Mouse (Mus musculus): Measurements from ENCODE around the gene Glt6d1. TPM values are rescaled to one million over a fixed set of nuclear protein-coding genes. Genes with fewer than 3 reads are reported as not detected.
"Not testable (repeated sequence)": the region's sequence is repeated elsewhere in the genome, so short reads cannot be mapped to it uniquely, and the experiment has no call there.

Glt6d1 gene
- not detected in 2 replicates for polyA plus RNA-seq (2016; fragmentation: Nextera tagmentation; extraction: Ambion mirVana)

GRCm38 (mm10) chr2:25815748-25816147, at the start of gene Glt6d1:
Glt6d1 (minus strand) TSS chr2:25815848.
- not testable (repeated sequence) for H3K9me3 ChIP-seq; H3K36me3 ChIP-seq (replicated peaks); H3K4me3 ChIP-seq; H3K27me3 ChIP-seq (ENCODE audit: poor library complexity, severe bottlenecking); H3K4me1 ChIP-seq; H3K27ac ChIP-seq; DNase-seq (ENCODE audit: extremely low spot score, low spot score)
- WGBS, result 80% methylated on average over 1 of the region's 1 CpGs

GRCm38 (mm10) chr2:25865412-25865811, 49.8 kb upstream of the Glt6d1 start:
- Histone ChIP-seq H3K27ac (no peak overlapping the region), H3K4me3 (no peak overlapping the region), H3K27me3 (ENCODE audit: poor library complexity, severe bottlenecking) (peaks cover 53% of the 10 kb centered on the region), H3K4me1 (peaks cover 18% of the 10 kb centered on the region), H3K36me3 (replicated peaks) (no peaks in the 10 kb centered on the region), H3K9me3 (no peaks in the 10 kb centered on the region)
- no peak for DNase-seq (ENCODE audit: extremely low spot score, low spot score)
- WGBS, result 24% methylated on average over 4 of the region's 4 CpGs

- 6% methylated on average over 18 of the region's 18 CpGs for WGBS
- Histone ChIP-seq H3K4me1 (peaks cover 18% of the 10 kb centered on the region), H3K27ac (no peak overlapping the region), H3K36me3 (replicated peaks) (no peaks in the 10 kb centered on the region), H3K9me3 (no peaks in the 10 kb centered on the region), H3K27me3 (ENCODE audit: poor library complexity, severe bottlenecking) (peaks cover 53% of the 10 kb centered on the region), H3K4me3 (peak overlapping the region; percentile 70)
- peak; percentile 17 for DNase-seq (ENCODE audit: extremely low spot score, low spot score)
These were observed 48.6 kb upstream of the Glt6d1 start for GRCm38 (mm10) chr2:25864230-25864629.

- Histone ChIP-seq H3K4me1 (peaks cover 18% of the 10 kb centered on the region), H3K36me3 (replicated peaks) (no peaks in the 10 kb centered on the region), H3K4me3 (peak within 1 kb of the TSS; percentile 70), H3K27me3 (ENCODE audit: poor library complexity, severe bottlenecking) (peaks cover 53% of the 10 kb centered on the region), H3K27ac (0 out of 2 replicates have a peak within 1 kb of the TSS, but pooled peaks have one; percentile 48), H3K9me3 (no peaks in the 10 kb centered on the region)
- 1% methylated on average over 48 of the region's 53 CpGs for WGBS
- DNase-seq (ENCODE audit: extremely low spot score, low spot score), result peak; percentile 28
These were observed 47.9 kb upstream of the Glt6d1 start, which contains the start of gene Kcnt1 for GRCm38 (mm10) chr2:25863337-25864131. Kcnt1 (plus strand) TSS chr2:25863734.

- no peaks in the 10 kb centered on the region for H3K36me3 ChIP-seq (replicated peaks)
- H3K27me3 ChIP-seq (ENCODE audit: poor library complexity, severe bottlenecking), result peaks cover 53% of the 10 kb centered on the region
- H3K27ac ChIP-seq, result no peak overlapping the region
- peaks cover 18% of the 10 kb centered on the region for H3K4me1 ChIP-seq
- 66% methylated on average over 5 of the region's 5 CpGs for WGBS
- no peak for DNase-seq (ENCODE audit: extremely low spot score, low spot score)
- no peaks in the 10 kb centered on the region for H3K9me3 ChIP-seq
- H3K4me3 ChIP-seq, result peak overlapping the region; percentile 70
These were observed 47.1 kb upstream of the Glt6d1 start for GRCm38 (mm10) chr2:25862696-25863270.

GRCm38 (mm10) chr2:25862038-25862437, 46.4 kb upstream of the Glt6d1 start:
- DNase-seq (ENCODE audit: extremely low spot score, low spot score), result no peak
- Histone ChIP-seq H3K4me3 (no peak overlapping the region), H3K27ac (no peak overlapping the region), H3K27me3 (ENCODE audit: poor library complexity, severe bottlenecking) (peaks cover 53% of the 10 kb centered on the region), H3K9me3 (no peaks in the 10 kb centered on the region), H3K36me3 (replicated peaks) (no peaks in the 10 kb centered on the region), H3K4me1 (peaks cover 18% of the 10 kb centered on the region)
- WGBS, result 93% methylated on average over 2 of the region's 2 CpGs

- Histone ChIP-seq H3K36me3 (replicated peaks) (no peaks in the 10 kb centered on the region), H3K27ac (no peak overlapping the region), H3K9me3 (no peaks in the 10 kb centered on the region), H3K27me3 (ENCODE audit: poor library complexity, severe bottlenecking) (peaks cover 33% of the 10 kb centered on the region), H3K4me1 (peaks cover 18% of the 10 kb centered on the region), H3K4me3 (no peak overlapping the region)
- WGBS, result 80% methylated on average over 3 of the region's 3 CpGs
- no peak for DNase-seq (ENCODE audit: extremely low spot score, low spot score)
These were observed 44.2 kb upstream of the Glt6d1 start for GRCm38 (mm10) chr2:25859891-25860290.

GRCm38 (mm10) chr2:25853998-25854397, 38.4 kb upstream of the Glt6d1 start:
- WGBS, result 83% methylated on average over 5 of the region's 5 CpGs

GRCm38 (mm10) chr2:25852626-25853025, 37.0 kb upstream of the Glt6d1 start:
- DNase-seq (ENCODE audit: extremely low spot score, low spot score), result no peak
- Histone ChIP-seq H3K4me1 (no peaks in the 10 kb centered on the region), H3K36me3 (replicated peaks) (no peaks in the 10 kb centered on the region), H3K9me3 (no peaks in the 10 kb centered on the region), H3K27me3 (ENCODE audit: poor library complexity, severe bottlenecking) (no peaks in the 10 kb centered on the region), H3K4me3 (no peak overlapping the region), H3K27ac (no peak overlapping the region)
- 76% methylated on average over 3 of the region's 3 CpGs for WGBS

More at GRCm38 (mm10) chr2:25853998-25854397, 38.4 kb upstream of the Glt6d1 start:
- Histone ChIP-seq H3K4me3 (no peak overlapping the region), H3K27me3 (ENCODE audit: poor library complexity, severe bottlenecking) (no peaks in the 10 kb centered on the region), H3K36me3 (replicated peaks) (no peaks in the 10 kb centered on the region), H3K9me3 (no peaks in the 10 kb centered on the region), H3K27ac (no peak overlapping the region), H3K4me1 (no peaks in the 10 kb centered on the region)
- DNase-seq (ENCODE audit: extremely low spot score, low spot score), result no peak

- no peak overlapping the region for H3K4me3 ChIP-seq
- H3K9me3 ChIP-seq, result no peaks in the 10 kb centered on the region
- H3K4me1 ChIP-seq, result no peaks in the 10 kb centered on the region
- no peak overlapping the region for H3K27ac ChIP-seq
- H3K27me3 ChIP-seq (ENCODE audit: poor library complexity, severe bottlenecking), result no peaks in the 10 kb centered on the region
- 11% methylated on average over 4 of the region's 4 CpGs for WGBS
- no peaks in the 10 kb centered on the region for H3K36me3 ChIP-seq (replicated peaks)
- DNase-seq (ENCODE audit: extremely low spot score, low spot score), result peak; percentile 24
These were observed 34.7 kb upstream of the Glt6d1 start for GRCm38 (mm10) chr2:25850330-25850729.

GRCm38 (mm10) chr2:25847226-25847625, 31.6 kb upstream of the Glt6d1 start, which contains the start of gene Sohlh1:
Sohlh1 (minus strand) TSS chr2:25847248.
- no peak within 1 kb of the TSS for H3K27ac ChIP-seq
- no peak for DNase-seq (ENCODE audit: extremely low spot score, low spot score)
- peaks cover 12% of the 10 kb centered on the region for H3K4me1 ChIP-seq
- H3K27me3 ChIP-seq (ENCODE audit: poor library complexity, severe bottlenecking), result no peaks in the 10 kb centered on the region
- WGBS, result 85% methylated on average over 16 of the region's 16 CpGs
- H3K9me3 ChIP-seq, result no peaks in the 10 kb centered on the region
- H3K36me3 ChIP-seq (replicated peaks), result no peaks in the 10 kb centered on the region
- H3K4me3 ChIP-seq, result no peak within 1 kb of the TSS

GRCm38 (mm10) chr2:25846516-25846915, 30.9 kb upstream of the Glt6d1 start:
- H3K4me1 ChIP-seq, result peaks cover 14% of the 10 kb centered on the region
- H3K27ac ChIP-seq, result no peak overlapping the region
- no peaks in the 10 kb centered on the region for H3K27me3 ChIP-seq (ENCODE audit: poor library complexity, severe bottlenecking)
- no peaks in the 10 kb centered on the region for H3K9me3 ChIP-seq
- 86% methylated on average over 8 of the region's 8 CpGs for WGBS
- DNase-seq (ENCODE audit: extremely low spot score, low spot score), result no peak
- H3K4me3 ChIP-seq, result no peak overlapping the region
- no peaks in the 10 kb centered on the region for H3K36me3 ChIP-seq (replicated peaks)

GRCm38 (mm10) chr2:25844097-25844496, 28.4 kb upstream of the Glt6d1 start:
- Histone ChIP-seq H3K4me3 (no peak overlapping the region), H3K4me1 (peaks cover 21% of the 10 kb centered on the region), H3K27ac (no peak overlapping the region), H3K36me3 (replicated peaks) (no peaks in the 10 kb centered on the region), H3K27me3 (ENCODE audit: poor library complexity, severe bottlenecking) (no peaks in the 10 kb centered on the region), H3K9me3 (no peaks in the 10 kb centered on the region)
- DNase-seq (ENCODE audit: extremely low spot score, low spot score), result no peak
- WGBS, result 93% methylated on average over 3 of the region's 3 CpGs
